Mouse (Mus musculus) monocyte, adult 5-6 weeks (primary cell): ENCODE measurements around the gene Fcgrt. TPM values are rescaled to one million over a fixed set of nuclear protein-coding genes. Genes with fewer than 3 reads are reported as not detected.
"Not testable (repeated sequence)": the region's sequence is repeated elsewhere in the genome, so short reads cannot be mapped to it uniquely, and the experiment has no call there.

Experiments used
- ATAC-seq: fragments of 153-309, 156-312 bp; replicated peaks from 2 replicates; pipeline ENCODE4 v1.8.0; 2017; ENCODE audit warnings: mild to moderate bottlenecking; ENCODE audit not compliant: low TSS enrichment, insufficient number of reproducible peaks, severe bottlenecking, poor library complexity, low FRiP score
- total RNA-seq: library from RNA; stranded (forward); fragments of 200-1000, 200-491, 200-594 nt; gene quantifications from 3 replicates; pipeline ENCODE4 v1.2.3, GENCODE M21; 2017

Fcgrt gene
- total RNA-seq, result 74.9 to 100 TPM (median 91.0 TPM) in 3 replicates

GRCm38 (mm10) chr7:45103652-45104180 lies at the start of gene Fcgrt:
Gene Fcgrt, minus strand, starts transcription at chr7:45103851.
- peak; percentile 97 for ATAC-seq

GRCm38 (mm10) chr7:45153052-45153451 lies 49.4 kb upstream of the Fcgrt start:
- ATAC-seq, result not testable (repeated sequence)

GRCm38 (mm10) chr7:45151303-45151702 lies 47.7 kb upstream of the Fcgrt start:
- no peak for ATAC-seq

- no peak for ATAC-seq
Observed at GRCm38 (mm10) chr7:45150321-45150720, 46.7 kb upstream of the Fcgrt start.

GRCm38 (mm10) chr7:45149545-45149944 lies 45.9 kb upstream of the Fcgrt start:
- no peak for ATAC-seq

- ATAC-seq, result no peak
Observed at GRCm38 (mm10) chr7:45148534-45149098, 45.0 kb upstream of the Fcgrt start.

GRCm38 (mm10) chr7:45147899-45148298 lies 44.2 kb upstream of the Fcgrt start:
- ATAC-seq, result no peak

GRCm38 (mm10) chr7:45147267-45147666 lies 43.6 kb upstream of the Fcgrt start:
- no peak for ATAC-seq

GRCm38 (mm10) chr7:45145460-45145859 lies 41.8 kb upstream of the Fcgrt start:
- ATAC-seq, result no peak

- no peak for ATAC-seq
Observed at GRCm38 (mm10) chr7:45144368-45145174, 40.9 kb upstream of the Fcgrt start.

GRCm38 (mm10) chr7:45141914-45142313 lies 38.3 kb upstream of the Fcgrt start:
- ATAC-seq, result no peak

- ATAC-seq, result no peak
Observed at GRCm38 (mm10) chr7:45141319-45141718, 37.7 kb upstream of the Fcgrt start.

GRCm38 (mm10) chr7:45139904-45140723 lies 36.5 kb upstream of the Fcgrt start:
- ATAC-seq, result no peak

- ATAC-seq, result no peak
Observed at GRCm38 (mm10) chr7:45138403-45138802, 34.8 kb upstream of the Fcgrt start.

GRCm38 (mm10) chr7:45137171-45138006 lies 33.7 kb upstream of the Fcgrt start:
- ATAC-seq, result no peak

GRCm38 (mm10) chr7:45135993-45136567 lies 32.4 kb upstream of the Fcgrt start, which contains the start of the genes Gm45713 and Flt3l:
Gene Gm45713, minus strand, starts transcription at chr7:45136231.
Gene Flt3l, minus strand, starts transcription at chr7:45136432.
- peak; percentile 92 for ATAC-seq

- no peak for ATAC-seq
Observed at GRCm38 (mm10) chr7:45135370-45135769, 31.7 kb upstream of the Fcgrt start.

GRCm38 (mm10) chr7:45134544-45135026 lies 30.9 kb upstream of the Fcgrt start:
- no peak; the same call in 1 of the 2 replicates for ATAC-seq
